Mouse (Mus musculus) G1E (cell line): ENCODE measurements around the gene Unc13c. TPM values are rescaled to one million over a fixed set of nuclear protein-coding genes. Genes with fewer than 3 reads are reported as not detected.

Experiments
- ATAC-seq: 2 replicates; pipeline ENCODE4 v1.8.0; 2016; ENCODE audit warnings: mild to moderate bottlenecking; ENCODE audit not compliant: insufficient number of reproducible peaks, poor library complexity, low FRiP score, severe bottlenecking; ENCODE audit errors: extremely low read depth
- DNase-seq: peaks from one replicate; pipeline ENCODE4 v3.0.0; 2012; ENCODE audit warnings: low spot score
- H3K27me3 ChIP-seq: 2 replicates; pipeline ENCODE4 v1.6.1; 2012; ENCODE audit warnings: mild to moderate bottlenecking, low read length, inconsistent platforms; ENCODE audit not compliant: insufficient read depth
- H3K36me3 ChIP-seq: replicated peaks from 2 replicates; pipeline ENCODE3; 2012; ENCODE audit warnings: mild to moderate bottlenecking, inconsistent platforms
- H3K4me1 ChIP-seq: 2 replicates; pipeline ENCODE4 v1.6.1; 2012; ENCODE audit warnings: low read depth, low read length, inconsistent platforms, mixed read lengths; ENCODE audit not compliant: insufficient read depth
- H3K4me3 ChIP-seq: 2 replicates; pipeline ENCODE4 v1.5.1; 2012; ENCODE audit warnings: low read depth, mild to moderate bottlenecking, inconsistent platforms, low read length, moderate library complexity, mixed read lengths
- H3K9me3 ChIP-seq: replicated peaks from 2 replicates; pipeline ENCODE4 v1.6.1; 2012; ENCODE audit warnings: inconsistent platforms
- CTCF ChIP-seq: IDR thresholded peaks from 2 replicates; pipeline ENCODE4 v1.5.1; 2012; ENCODE audit warnings: low read depth, low read length, inconsistent platforms, mixed read lengths
- GATA1 ChIP-seq: IDR thresholded peaks from 2 replicates; pipeline ENCODE4 v1.6.1; 2012; ENCODE audit warnings: borderline replicate concordance, low read length, inconsistent platforms, mixed read lengths
- GATA2 ChIP-seq: IDR thresholded peaks from 2 replicates; pipeline ENCODE4 v1.6.1; 2012; ENCODE audit warnings: low read depth, low read length, inconsistent platforms, borderline replicate concordance
- POLR2AphosphoS5 ChIP-seq: IDR thresholded peaks from 2 replicates; pipeline ENCODE4 v1.6.1; 2012; ENCODE audit warnings: low read depth, low read length, inconsistent platforms; ENCODE audit not compliant: insufficient replicate concordance
- TAL1 ChIP-seq: conservative IDR thresholded peaks from 2 replicates; pipeline ENCODE4 v1.6.1; 2012; ENCODE audit warnings: low read depth, low read length, inconsistent platforms, mixed read lengths
- polyA plus RNA-seq: library from polyadenylated mRNA; stranded (reverse); fragments of >175 nt; gene quantifications from 2 replicates; pipeline ENCODE4 v1.2.3, GENCODE M21; 2012
- total RNA-seq, 2 experiments: library from RNA; stranded (forward) in 1 of 2; stranded (reverse) in 1 of 2; fragments of 200-1000 nt in 1 of 2; fragments of >200 nt in 1 of 2; fragmentation: Nextera tagmentation in 1 of 2; gene quantifications; 2 replicates each; pipeline ENCODE4 v1.2.3; 2014 to 2017

The Unc13c gene
- total and polyA plus RNA-seq, 3 experiments: 0.05 TPM; not detected in 2

GRCm38 (mm10) chr9:73565558-73565957, 403.2 kb downstream of the Unc13c start:
- Histone ChIP-seq H3K27me3 (no peaks in the 10 kb centered on the region), H3K4me3 (no peak overlapping the region), H3K9me3 (peaks cover 5% of the 10 kb centered on the region; the same call in 1 of the 2 replicates), H3K4me1 (no peaks in the 10 kb centered on the region), H3K36me3 (no peaks in the 10 kb centered on the region)
- no peak for TF ChIP-seq POLR2AphosphoS5
- no peak for TF ChIP-seq CTCF
- no peak for TF ChIP-seq TAL1
- no peak for TF ChIP-seq GATA1
- no peak for TF ChIP-seq GATA2
- DNase-seq (no peak), ATAC-seq (no peak)

GRCm38 (mm10) chr9:73560037-73560436, 408.7 kb downstream of the Unc13c start:
- no peaks in the 10 kb centered on the region for H3K4me1 ChIP-seq
- TF ChIP-seq TAL1 (no peak), CTCF (no peak), POLR2AphosphoS5 (no peak), GATA1 (no peak), GATA2 (no peak)
- no peaks in the 10 kb centered on the region for H3K36me3 ChIP-seq
- H3K4me3 ChIP-seq: no peak overlapping the region
- H3K9me3 ChIP-seq: peaks cover 7% of the 10 kb centered on the region; the same call in 1 of the 2 replicates
- H3K27me3 ChIP-seq: no peaks in the 10 kb centered on the region
- DNase-seq (no peak), ATAC-seq (no peak)

GRCm38 (mm10) chr9:73557805-73558204, 411.0 kb downstream of the Unc13c start:
- Histone ChIP-seq H3K9me3 (peaks cover 3% of the 10 kb centered on the region; the same call in 1 of the 2 replicates), H3K4me3 (no peak overlapping the region), H3K4me1 (no peaks in the 10 kb centered on the region), H3K27me3 (no peaks in the 10 kb centered on the region), H3K36me3 (no peaks in the 10 kb centered on the region)
- DNase-seq (no peak), ATAC-seq (no peak)
- TF ChIP-seq GATA2: no peak
- no peak for TF ChIP-seq GATA1
- TF ChIP-seq CTCF: 0 out of 2 replicates have a peak, but pooled peaks have one; percentile 27
- no peak for TF ChIP-seq TAL1

- Histone ChIP-seq H3K36me3 (no peaks in the 10 kb centered on the region), H3K4me1 (no peaks in the 10 kb centered on the region), H3K9me3 (peaks cover 5% of the 10 kb centered on the region; the same call in 1 of the 2 replicates), H3K27me3 (no peaks in the 10 kb centered on the region), H3K4me3 (no peak overlapping the region)
- ATAC-seq (no peak), DNase-seq (no peak)
- no peak for TF ChIP-seq POLR2AphosphoS5
- TF ChIP-seq GATA2: no peak
- TF ChIP-seq TAL1: no peak
- no peak for TF ChIP-seq CTCF
- no peak for TF ChIP-seq GATA1
These were observed 413.4 kb downstream of the Unc13c start for GRCm38 (mm10) chr9:73555354-73555753.

GRCm38 (mm10) chr9:73472568-73472967, 496.2 kb downstream of the Unc13c start:
- H3K9me3 ChIP-seq: no peaks in the 10 kb centered on the region
- TF ChIP-seq GATA1: no peak
- H3K4me3 ChIP-seq: no peak overlapping the region
- no peak for DNase-seq
- H3K36me3 ChIP-seq: no peaks in the 10 kb centered on the region
- ATAC-seq: no peak
- H3K4me1 ChIP-seq: no peaks in the 10 kb centered on the region
- no peaks in the 10 kb centered on the region for H3K27me3 ChIP-seq

GRCm38 (mm10) chr9:73462027-73462426, 506.7 kb downstream of the Unc13c start:
- Histone ChIP-seq H3K4me1 (peaks cover 5% of the 10 kb centered on the region; the same call in 1 of the 2 replicates), H3K27me3 (no peaks in the 10 kb centered on the region), H3K4me3 (no peak overlapping the region), H3K9me3 (peaks cover 16% of the 10 kb centered on the region), H3K36me3 (no peaks in the 10 kb centered on the region)
- DNase-seq (no peak), ATAC-seq (peak; percentile 79)
- TF ChIP-seq POLR2AphosphoS5 (no peak), GATA2 (no peak), TAL1 (no peak), CTCF (no peak), GATA1 (no peak)

- Histone ChIP-seq H3K9me3 (peaks cover 15% of the 10 kb centered on the region), H3K4me3 (no peak overlapping the region), H3K36me3 (no peaks in the 10 kb centered on the region), H3K4me1 (no peaks in the 10 kb centered on the region), H3K27me3 (no peaks in the 10 kb centered on the region)
- no peak for DNase-seq
- ATAC-seq: no peak
- TF ChIP-seq GATA1: no peak
- no peak for TF ChIP-seq POLR2AphosphoS5
- TF ChIP-seq GATA2: no peak
- TF ChIP-seq CTCF: no peak
- TF ChIP-seq TAL1: no peak
These were observed 518.8 kb downstream of the Unc13c start for GRCm38 (mm10) chr9:73450009-73450408.
